10 mouse cellular contexts compared by ENCODE assay signal in genomic region chr4:114578153-114578950, GRCm38 (mm10).
A peak's percentile ranks its signal among the peaks of the same experiment; 100 is the strongest.
DNase-seq lines count a peak whose midpoint lies in the region; ATAC-seq lines count a peak whose summit lies in the region.
"Had no signal": no experiment of that assay in that cellular context is flagged by ENCODE, and none has a peak within 500 bp of the region (broad histone marks: within the 10 kb centered on the region; RNA-seq: fewer than 3 reads in every experiment).

No protein-coding gene starts in this region.

- DNase-seq in forebrain, embryonic 10.5 days (ENCODE audit: extremely low spot score, low spot score) = no peak
- peak; percentile 4 for DNase-seq in A20 (ENCODE audit: low read depth, low spot score)
- DNase-seq in mesoderm, embryonic 11.5 days (ENCODE audit: low read depth, low spot score) = peak; percentile 68
- no peak for DNase-seq in spleen, postnatal 4 days (ENCODE audit: low spot score in 2 of 2)
- no peak for DNase-seq in ovary, adult 18-20 months (ENCODE audit: low spot score)
- DNase-seq in cerebellum, postnatal 4 days (ENCODE audit: low spot score in 2 of 2) = no peak
- DNase-seq: adrenal gland, postnatal 14 days had no signal

- H3K36me3 ChIP-seq in forebrain, embryonic 10.5 days (replicated peaks) = no peaks in the 10 kb centered on the region
- H3K36me3 ChIP-seq in forebrain, embryonic 16.5 days (ENCODE audit: control insufficient read depth, insufficient read depth) = no peaks in the 10 kb centered on the region
- no peaks in the 10 kb centered on the region for H3K36me3 ChIP-seq in hindbrain, embryonic 16.5 days (ENCODE audit: control insufficient read depth, insufficient read depth, low read length)
- H3K36me3 ChIP-seq: liver, embryonic 15.5 days had no signal

- no peaks in the 10 kb centered on the region for H3K27me3 ChIP-seq in forebrain, embryonic 10.5 days (ENCODE audit: poor library complexity, severe bottlenecking)
- H3K27me3 ChIP-seq in forebrain, embryonic 16.5 days (replicated peaks; ENCODE audit: control insufficient read depth, insufficient read depth, low read length) = no peaks in the 10 kb centered on the region
- H3K27me3 ChIP-seq in hindbrain, embryonic 16.5 days (replicated peaks; ENCODE audit: control insufficient read depth, insufficient read depth, low read length) = no peaks in the 10 kb centered on the region
- H3K27me3 ChIP-seq: liver, embryonic 15.5 days had no signal

- H3K9me3 ChIP-seq in forebrain, embryonic 10.5 days = no peaks in the 10 kb centered on the region
- no peaks in the 10 kb centered on the region for H3K9me3 ChIP-seq in forebrain, embryonic 16.5 days (ENCODE audit: control insufficient read depth, low read length)
- H3K9me3 ChIP-seq in hindbrain, embryonic 16.5 days (ENCODE audit: control insufficient read depth, low read length) = no peaks in the 10 kb centered on the region
- H3K9me3 ChIP-seq: liver, embryonic 15.5 days had no signal

- H3K27ac ChIP-seq in forebrain, embryonic 10.5 days = 0 out of 2 replicates have a peak overlapping the region, but pooled peaks have one; percentile 0
- H3K27ac ChIP-seq in forebrain, embryonic 16.5 days (ENCODE audit: low read length) = no peak overlapping the region
- no peak overlapping the region for H3K27ac ChIP-seq in hindbrain, embryonic 16.5 days (ENCODE audit: low read depth, low read length)
- H3K27ac ChIP-seq: liver, embryonic 15.5 days had no signal

- H3K4me3 ChIP-seq in forebrain, embryonic 10.5 days = no peak overlapping the region
- no peak overlapping the region for H3K4me3 ChIP-seq in forebrain, embryonic 16.5 days (replicated peaks; ENCODE audit: low read length)
- no peak overlapping the region for H3K4me3 ChIP-seq in hindbrain, embryonic 16.5 days (ENCODE audit: low read length)
- H3K4me3 ChIP-seq: liver, embryonic 15.5 days had no signal

- no peak overlapping the region for H3K4me2 ChIP-seq in forebrain, embryonic 16.5 days (ENCODE audit: low read length)
- no peak overlapping the region for H3K4me2 ChIP-seq in hindbrain, embryonic 16.5 days (ENCODE audit: low read length)
- H3K4me2 ChIP-seq: liver, embryonic 15.5 days had no signal

- 57% methylated on average over 12 of the region's 12 CpGs for WGBS in forebrain, embryonic 10.5 days
- 54% methylated on average over 12 of the region's 12 CpGs for WGBS in forebrain, embryonic 16.5 days
- 52% methylated on average over 12 of the region's 12 CpGs for WGBS in hindbrain, embryonic 16.5 days

- ATAC-seq in forebrain, embryonic 16.5 days = no peak
- peak; percentile 74 for ATAC-seq in hindbrain, embryonic 16.5 days

- H3K4me1 ChIP-seq in forebrain, embryonic 10.5 days = peaks cover 21% of the 10 kb centered on the region
- no peaks in the 10 kb centered on the region for H3K4me1 ChIP-seq in forebrain, embryonic 16.5 days (replicated peaks; ENCODE audit: control insufficient read depth, insufficient read depth, low read length)
- peaks cover 5% of the 10 kb centered on the region for H3K4me1 ChIP-seq in hindbrain, embryonic 16.5 days (ENCODE audit: control insufficient read depth, insufficient read depth, low read depth, low read length)
- H3K4me1 ChIP-seq: liver, embryonic 15.5 days had no signal

- no peak overlapping the region for H3K9ac ChIP-seq in forebrain, embryonic 16.5 days (replicated peaks; ENCODE audit: low read depth, low read length)
- H3K9ac ChIP-seq in hindbrain, embryonic 16.5 days (ENCODE audit: low read depth, low read length) = no peak overlapping the region
- H3K9ac ChIP-seq: liver, embryonic 15.5 days had no signal

Comparison
In these comparisons a context has a peak if more than half of its experiments do, and no peak if none do; other contexts are left out.
1. DNase-seq: peak in A20 (single experiment) and mesoderm, embryonic 11.5 days (single experiment); none in forebrain, embryonic 10.5 days (single experiment), spleen, postnatal 4 days (0 of 2), ovary, adult 18-20 months (single experiment) and cerebellum, postnatal 4 days (0 of 2).